Mouse (Mus musculus) CD4-positive, CD25-positive, alpha-beta regulatory T cell, adult 2 months (primary cell): ENCODE measurements around the gene Chrdl2.
"Not testable (repeated sequence)": the region's sequence is repeated elsewhere in the genome, so short reads cannot be mapped to it uniquely, and the experiment has no call there.

Experiments
- DNase-seq: peaks from one replicate; pipeline ENCODE4 v3.0.0-alpha.2; 2012; ENCODE audit warnings: low read depth, low spot score

Gene Chrdl2

DNA sequence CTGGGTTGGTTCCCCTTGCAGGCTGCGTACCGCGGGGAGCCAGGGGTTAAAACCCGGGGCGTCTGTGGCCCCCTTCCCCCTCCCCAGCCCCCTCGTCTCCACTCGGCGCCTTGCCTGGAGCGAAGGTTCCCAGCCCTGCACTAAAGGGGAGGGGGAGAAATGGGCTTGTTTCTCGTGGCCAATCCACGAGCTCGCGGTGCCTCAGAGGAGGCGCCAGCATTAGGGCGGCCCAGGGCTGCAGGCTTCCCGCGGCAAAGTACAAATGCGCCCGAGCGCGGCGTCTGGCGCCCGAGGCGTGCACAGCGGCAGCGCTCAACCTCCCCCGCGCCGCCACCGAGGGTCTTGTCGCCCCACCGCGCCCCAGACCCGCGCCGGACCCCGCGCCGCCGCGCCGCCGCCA, at the start of gene Chrdl2:
Gene Chrdl2 (plus strand): TSS at position 383 of the 400 bp plus-strand sequence.
- no peak for DNase-seq

- DNase-seq = no peak
Observed at GRCm38 (mm10) chr7:99957226-99957965, 48.6 kb upstream of the Chrdl2 start.

DNA sequence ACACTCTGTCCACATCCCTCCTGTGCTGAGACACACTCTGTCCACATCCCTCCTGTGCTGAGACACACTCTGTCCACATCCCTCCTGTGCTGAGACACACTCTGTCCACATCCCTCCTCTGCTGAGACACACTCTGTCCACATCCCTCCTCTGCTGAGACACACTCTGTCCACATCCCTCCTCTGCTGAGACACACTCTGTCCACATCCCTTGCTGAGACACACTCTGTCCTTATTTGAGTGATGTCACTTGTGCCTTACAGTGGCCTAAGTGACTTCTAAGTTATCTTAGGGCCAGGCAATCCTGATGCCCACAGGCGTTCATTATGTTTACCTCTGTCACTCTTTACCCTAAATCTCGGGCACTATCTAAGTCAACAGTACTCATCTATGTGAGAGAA, 45.4 kb upstream of the Chrdl2 start:
- DNase-seq = not testable (repeated sequence)

DNA sequence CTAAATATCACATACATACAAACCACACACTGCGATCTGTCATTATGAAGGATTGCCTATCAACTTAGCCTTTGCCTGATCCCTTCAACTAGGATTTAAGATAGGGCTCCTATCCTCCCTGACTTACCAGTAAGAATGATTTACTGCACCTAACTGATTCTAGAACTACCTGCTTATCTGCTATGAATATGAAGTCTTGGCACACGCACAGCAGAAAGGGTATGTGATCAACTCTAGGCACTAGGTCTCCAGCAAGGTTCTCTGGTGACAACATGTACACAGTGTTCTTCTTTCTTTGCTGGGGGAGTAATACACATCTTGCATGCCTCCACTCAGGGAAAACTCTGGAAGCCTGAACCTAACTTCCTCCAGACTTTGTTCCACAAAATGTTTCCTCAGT, 44.5 kb upstream of the Chrdl2 start:
- DNase-seq = no peak

DNA sequence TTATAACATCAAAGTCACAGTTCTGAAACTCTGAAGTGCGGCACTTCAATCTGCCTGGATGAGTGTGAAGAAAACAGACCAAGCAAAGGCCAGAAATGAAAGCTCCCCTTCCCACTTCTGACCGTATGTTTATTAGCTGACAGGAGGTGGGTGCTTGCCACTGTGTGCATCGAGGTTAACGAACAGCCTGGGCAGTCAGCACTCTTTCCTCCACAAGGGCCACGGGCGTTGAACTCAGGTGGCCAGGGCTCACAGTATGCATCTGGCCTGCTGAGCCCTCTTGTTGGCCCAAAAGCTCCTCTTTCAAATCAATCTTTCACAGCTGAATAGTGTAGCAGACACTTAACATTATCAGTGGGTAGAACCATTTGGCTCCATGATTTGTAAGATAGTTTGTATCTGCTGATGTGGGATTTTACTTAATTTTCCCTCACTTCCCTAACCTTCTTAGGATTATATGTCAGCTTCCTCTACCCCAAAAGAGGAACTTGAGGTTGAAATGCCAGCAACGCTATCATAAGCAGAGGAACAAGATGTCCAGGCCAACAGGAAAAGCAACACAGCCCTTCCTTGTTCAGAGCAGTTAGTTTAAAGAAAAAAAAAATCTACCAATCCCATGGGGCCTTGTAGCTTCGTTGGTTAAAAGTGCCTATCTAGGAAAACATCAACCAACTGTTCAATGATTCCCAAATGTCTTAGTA, 43.3 kb upstream of the Chrdl2 start:
- no peak for DNase-seq

DNA sequence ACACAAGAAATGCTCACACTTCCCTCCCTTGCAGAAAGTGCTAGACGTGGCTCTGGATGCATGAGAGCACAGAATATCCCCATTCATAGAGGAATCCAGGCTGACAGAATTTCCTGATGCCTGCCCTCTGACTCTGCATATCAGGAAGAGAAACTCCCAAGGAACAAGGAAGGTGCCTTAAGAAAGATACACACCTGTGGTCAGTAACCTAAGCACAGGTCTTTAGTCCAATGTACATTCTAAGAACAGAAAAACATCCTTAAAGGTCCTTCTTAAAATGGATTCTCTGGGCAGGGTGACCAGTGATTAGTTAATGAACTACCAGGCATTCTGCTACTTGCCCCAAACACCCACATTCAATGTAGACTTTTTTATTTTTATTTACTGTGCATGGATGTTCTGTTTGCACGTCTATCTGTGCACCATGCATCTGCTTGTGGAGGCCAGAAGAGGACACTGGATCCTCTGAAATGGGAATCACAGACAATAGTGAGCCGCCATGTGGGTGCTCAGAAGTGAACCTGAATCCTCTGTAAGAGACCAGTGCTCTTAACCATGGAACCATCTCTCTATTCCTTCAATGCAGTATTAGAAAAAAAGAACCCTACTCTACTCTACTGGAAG, 42.6 kb upstream of the Chrdl2 start:
- DNase-seq = no peak

DNA sequence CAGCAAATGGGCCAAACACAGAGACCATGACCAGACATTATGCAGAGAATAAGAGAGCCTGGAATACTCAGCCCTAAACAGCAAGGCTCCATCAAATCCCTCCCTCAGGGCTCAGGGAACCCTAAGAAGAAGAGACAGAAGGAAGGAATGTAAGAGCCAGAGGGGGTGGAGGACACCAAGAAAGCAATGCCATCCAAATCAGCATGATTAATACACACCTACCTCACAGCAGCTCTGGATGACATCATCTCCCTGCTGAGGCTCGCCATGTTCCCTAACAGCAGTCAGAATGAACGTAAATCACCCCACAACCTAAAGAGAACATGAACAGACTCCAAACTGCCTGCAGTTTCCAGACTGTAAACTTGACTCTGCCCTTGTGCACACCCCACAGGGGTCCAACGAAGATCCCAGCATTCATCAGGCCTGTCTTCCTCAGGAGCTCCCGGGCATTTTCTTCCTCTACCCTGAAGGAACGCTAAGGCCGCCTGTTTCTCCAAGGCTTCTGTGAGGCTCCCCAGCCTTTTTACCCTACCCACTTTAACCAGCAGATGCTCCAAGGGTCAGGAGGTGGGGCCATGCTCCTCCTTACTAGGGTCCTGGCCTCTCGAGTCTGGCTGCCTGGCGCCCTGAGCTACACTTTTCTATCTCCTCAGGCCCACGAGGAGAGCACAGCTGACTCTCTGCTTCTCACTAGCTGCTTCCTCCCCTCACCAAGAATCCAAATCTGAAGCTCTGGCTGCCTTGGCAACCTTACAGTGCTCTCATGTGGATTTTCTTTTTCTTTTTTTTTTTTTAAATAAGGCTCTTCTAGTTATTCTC, 40.7 kb upstream of the Chrdl2 start:
- no peak for DNase-seq

- no peak for DNase-seq
Observed at GRCm38 (mm10) chr7:99966011-99966721, 39.8 kb upstream of the Chrdl2 start.

GRCm38 (mm10) chr7:99969151-99969550, 36.8 kb upstream of the Chrdl2 start:
- no peak for DNase-seq

- DNase-seq = no peak
Observed at GRCm38 (mm10) chr7:99971926-99972325, 34.0 kb upstream of the Chrdl2 start.

DNA sequence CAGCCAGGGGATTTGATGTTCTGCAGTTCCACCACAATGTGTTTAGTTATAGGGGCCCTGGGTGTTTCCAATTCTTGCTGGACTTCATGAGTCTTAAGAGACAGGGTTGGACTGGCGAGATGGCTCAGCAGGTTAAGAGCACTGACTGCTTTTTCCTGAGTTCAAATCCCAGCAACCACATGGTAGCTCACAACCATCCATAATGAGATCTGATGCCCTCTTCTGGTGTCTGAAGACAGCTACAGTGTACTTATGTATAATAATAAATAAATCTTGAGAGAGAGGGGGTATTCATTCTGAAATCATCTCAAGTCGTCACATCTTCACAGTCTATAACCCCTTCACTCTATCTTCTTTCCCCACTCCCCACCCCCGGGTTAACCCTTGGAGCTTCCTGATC, 33.1 kb upstream of the Chrdl2 start:
- DNase-seq = not testable (repeated sequence)

DNA sequence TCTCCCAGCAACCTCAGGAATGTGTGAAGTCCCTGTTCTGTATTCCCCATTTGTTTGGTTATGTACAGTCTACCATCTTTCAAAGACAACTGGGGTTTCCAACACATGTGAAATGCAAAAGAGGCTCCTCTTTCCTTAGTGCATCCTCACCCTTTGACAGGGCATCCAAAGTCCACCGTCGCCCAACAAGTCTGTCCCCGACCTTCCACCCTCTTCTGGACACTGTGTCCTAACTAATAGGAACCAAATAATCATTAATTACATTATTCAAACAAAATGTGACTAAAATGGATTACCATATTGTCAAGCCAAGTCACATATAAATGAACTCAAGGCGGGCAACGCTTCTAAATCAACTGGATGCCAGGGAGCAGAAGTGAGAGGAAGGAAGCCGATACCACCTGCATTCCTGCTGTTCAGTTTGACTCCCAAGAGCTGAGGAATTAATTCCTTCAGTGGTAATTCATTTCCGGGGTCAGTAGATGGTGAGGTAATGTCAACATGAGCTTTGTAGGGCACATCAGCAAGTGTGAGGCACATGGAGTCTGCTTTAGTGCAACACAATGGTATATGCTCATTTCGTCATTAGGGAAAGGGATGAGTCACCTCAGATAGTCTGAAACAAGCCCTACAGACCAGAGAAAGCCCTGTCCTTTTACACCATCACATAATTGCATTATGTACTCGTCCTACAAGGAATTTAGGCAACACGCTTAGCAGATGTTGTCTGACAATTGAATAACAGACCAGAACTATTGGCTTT, 31.6 kb upstream of the Chrdl2 start:
- DNase-seq = no peak

GRCm38 (mm10) chr7:99975819-99976575, 30.0 kb upstream of the Chrdl2 start:
- DNase-seq = no peak

DNA sequence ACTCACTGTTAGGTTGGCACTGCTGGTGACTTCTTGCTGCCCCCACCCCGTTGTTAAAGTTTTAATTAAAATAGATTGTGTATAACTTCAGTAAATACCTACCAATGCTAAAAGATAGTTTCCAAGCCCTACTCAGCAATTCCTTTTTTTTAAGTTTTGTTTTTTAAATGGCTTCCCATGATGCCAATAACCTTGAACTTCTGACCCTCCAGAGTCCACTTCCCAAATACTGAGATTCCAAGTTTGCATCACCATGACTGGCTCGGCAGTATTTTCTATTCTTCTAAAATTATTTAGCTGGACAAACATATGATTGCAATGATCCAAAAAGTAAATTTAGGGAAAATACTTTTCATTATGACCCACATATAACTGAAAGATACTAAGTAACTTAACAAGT, 27.9 kb upstream of the Chrdl2 start:
- DNase-seq = no peak

DNA sequence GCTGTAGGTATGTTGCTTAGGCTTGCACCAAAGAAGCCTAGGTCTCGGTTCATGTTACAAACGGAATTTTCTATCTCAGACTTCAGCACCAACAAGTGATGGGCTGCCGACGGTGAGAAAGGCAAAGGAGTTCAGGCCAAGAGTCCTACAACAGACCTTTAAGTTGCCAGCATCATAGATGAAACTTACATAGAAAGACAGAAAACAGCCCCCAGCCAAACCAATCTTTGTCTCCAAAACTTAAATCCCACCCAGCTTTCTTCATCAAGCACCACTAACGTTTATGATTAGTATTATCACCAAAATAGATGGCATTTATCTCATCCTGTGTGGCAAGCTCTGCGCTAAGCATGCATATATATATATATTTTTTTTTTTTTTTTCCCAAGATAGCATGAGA, 26.9 kb upstream of the Chrdl2 start:
- peak; percentile 18 for DNase-seq

DNA sequence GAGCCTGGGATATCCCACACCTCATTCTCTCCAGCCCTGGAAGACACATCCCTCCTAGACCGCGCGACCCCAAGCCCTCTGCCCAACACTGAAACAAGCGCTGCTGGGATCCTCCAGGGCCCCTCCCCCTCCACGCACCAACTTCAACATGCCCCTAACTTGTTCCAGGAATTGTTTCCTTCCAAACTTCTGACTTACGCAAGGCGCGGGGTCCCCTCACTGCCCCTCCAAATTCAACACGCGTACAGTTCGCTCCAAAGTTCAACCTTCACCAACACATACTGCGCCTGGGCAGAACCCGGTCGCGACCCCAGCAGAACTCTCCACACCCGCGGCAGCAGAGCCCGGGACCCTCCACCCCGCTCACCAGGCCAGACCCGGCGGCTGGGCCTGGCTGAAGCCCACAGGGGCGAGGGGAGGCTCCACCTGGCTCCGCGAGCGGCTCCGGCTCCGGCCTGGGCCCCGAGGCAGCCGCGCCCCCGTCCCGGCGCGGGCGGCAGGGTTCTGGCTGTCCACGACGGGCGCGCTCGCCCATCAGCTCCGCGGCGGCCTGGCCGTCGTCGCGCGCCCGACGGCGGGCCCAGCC, 26.3 kb upstream of the Chrdl2 start:
- peak; percentile 42 for DNase-seq

DNA sequence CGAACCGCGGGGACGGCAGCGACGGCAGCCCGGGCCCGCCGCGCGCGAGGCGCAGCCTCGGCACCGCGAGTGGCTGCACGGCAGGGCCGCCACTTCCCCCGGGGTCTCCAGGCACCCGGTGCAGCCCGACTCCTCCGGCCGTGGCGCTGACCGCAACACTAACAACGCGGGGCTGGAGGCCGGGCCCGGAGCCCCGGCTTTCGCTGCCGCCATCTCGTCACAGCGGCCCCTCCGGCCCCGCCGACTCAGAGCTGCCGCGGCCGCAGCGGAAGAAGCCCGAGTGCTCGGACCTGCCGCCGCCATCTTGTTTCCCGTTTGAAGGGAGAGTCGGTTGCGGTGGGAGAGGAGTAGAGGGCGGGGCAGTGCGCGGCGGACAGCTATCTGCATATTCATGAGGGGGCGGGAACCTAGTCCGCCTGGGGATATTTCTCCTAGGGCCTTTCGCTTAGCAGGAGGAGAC, 25.8 kb upstream of the Chrdl2 start, which contains the start of gene Rnf169:
Gene Rnf169 (minus strand): TSS at position 317 of the 460 bp plus-strand sequence.
- peak; percentile 93 for DNase-seq

GRCm38 (mm10) chr7:99981311-99981710, 24.7 kb upstream of the Chrdl2 start:
- DNase-seq = peak; percentile 60
